Mouse (Mus musculus) embryonic facial prominence, embryonic 14.5 days (tissue): ENCODE measurements at regions not wholly inside any gene's neighbourhood (a gene's known extent, or its start where the extent isn't known, plus 50 kb on each side); places are given as distances from the start of the nearest gene placed in this dataset.

Experiments
- ATAC-seq: fragments of 200-750 bp; cut with Nextera tagmentation; 2 replicates; pipeline ENCODE4 v1.8.0; 2017; ENCODE audit warnings: low read depth, moderate number of reproducible peaks, moderate TSS enrichment
- DNase-seq: peaks from one replicate; pipeline ENCODE4 v3.0.0-alpha.2; 2015; ENCODE audit warnings: low spot score
- H3K27ac ChIP-seq: fragments of 300-500 bp; sonication (generic); replicated peaks from 2 replicates; pipeline ENCODE4 v1.5.1; 2014; ENCODE audit warnings: low read depth, mild to moderate bottlenecking, low read length, moderate library complexity
- H3K27me3 ChIP-seq: fragments of 300-500 bp; sonication (generic); replicated peaks from 2 replicates; pipeline ENCODE4 v1.6.1; 2014; ENCODE audit warnings: low read length; ENCODE audit not compliant: control insufficient read depth, insufficient read depth
- H3K36me3 ChIP-seq: fragments of 300-500 bp; sonication (generic); 2 replicates; pipeline ENCODE4 v1.6.1; 2014; ENCODE audit warnings: low read length, mixed read lengths; ENCODE audit not compliant: control insufficient read depth, insufficient read depth
- H3K4me1 ChIP-seq: fragments of 300-500 bp; sonication (generic); 2 replicates; pipeline ENCODE4 v1.6.1; 2014; ENCODE audit warnings: antibody characterized with exemption, low read length; ENCODE audit not compliant: control insufficient read depth, insufficient read depth
- H3K4me2 ChIP-seq: fragments of 300-500 bp; sonication (generic); 2 replicates; pipeline ENCODE4 v1.6.1; 2014; ENCODE audit warnings: low read depth, mild to moderate bottlenecking, low read length, moderate library complexity, mixed read lengths
- H3K4me3 ChIP-seq: fragments of 300-500 bp; sonication (generic); 2 replicates; pipeline ENCODE4 v1.5.1; 2014; ENCODE audit warnings: low read depth, mild to moderate bottlenecking, low read length
- H3K9ac ChIP-seq: fragments of 300-500 bp; sonication (generic); 2 replicates; pipeline ENCODE4 v1.6.1; 2014; ENCODE audit warnings: low read depth, mild to moderate bottlenecking, low read length, moderate library complexity, mixed read lengths
- H3K9me3 ChIP-seq: fragments of 300-500 bp; sonication (generic); 2 replicates; pipeline ENCODE4 v1.6.1; 2016; ENCODE audit warnings: low read length; ENCODE audit not compliant: control insufficient read depth
- WGBS: fragments of 180-500 bp; shearing (Covaris S2); extraction: QIAGEN DNeasy Blood & Tissue Kit; methylation state at CpG from one replicate; pipeline ENCODE4 v1.1.7; 2014; 5-methylcytosine and 5-hydroxymethylcytosine counted together

GRCm38 (mm10) chr19:14355946-14356345 is 241.9 kb downstream of the Tle4 start:
- H3K27me3 ChIP-seq: no peaks in the 10 kb centered on the region
- no peak overlapping the region for H3K4me3 ChIP-seq
- no peak overlapping the region for H3K27ac ChIP-seq
- no peak overlapping the region for H3K4me2 ChIP-seq
- H3K4me1 ChIP-seq: no peaks in the 10 kb centered on the region
- no peak overlapping the region for H3K9ac ChIP-seq
- DNase-seq (no peak), ATAC-seq (no peak)
- H3K9me3 ChIP-seq: no peaks in the 10 kb centered on the region
- no peaks in the 10 kb centered on the region for H3K36me3 ChIP-seq

- Histone ChIP-seq H3K9me3 (no peaks in the 10 kb centered on the region), H3K9ac (no peak overlapping the region), H3K27me3 (no peaks in the 10 kb centered on the region), H3K4me3 (no peak overlapping the region), H3K36me3 (no peaks in the 10 kb centered on the region), H3K4me1 (no peaks in the 10 kb centered on the region), H3K4me2 (no peak overlapping the region), H3K27ac (no peak overlapping the region)
- 90% methylated on average over 5 of the region's 5 CpGs for WGBS
- ATAC-seq (no peak), DNase-seq (no peak)
Observed at GRCm38 (mm10) chr19:14360611-14361010, 237.2 kb downstream of the Tle4 start.

- Histone ChIP-seq H3K9me3 (no peaks in the 10 kb centered on the region), H3K4me1 (no peaks in the 10 kb centered on the region), H3K9ac (no peak overlapping the region; the same call in 1 of the 2 replicates), H3K4me2 (no peak overlapping the region), H3K36me3 (no peaks in the 10 kb centered on the region), H3K27me3 (no peaks in the 10 kb centered on the region; the same call in 1 of the 2 replicates), H3K4me3 (no peak overlapping the region), H3K27ac (no peak overlapping the region)
- WGBS: 55% methylated on average over 12 of the region's 12 CpGs
- peak; percentile 48 for DNase-seq
- peak; percentile 44; the same call in 1 of the 2 replicates for ATAC-seq
Observed at GRCm38 (mm10) chr19:14369098-14369604, 228.7 kb downstream of the Tle4 start.

- no peak overlapping the region for H3K4me2 ChIP-seq
- no peak overlapping the region for H3K27ac ChIP-seq
- no peak overlapping the region for H3K4me3 ChIP-seq
- no peak for ATAC-seq
- H3K9ac ChIP-seq: no peak overlapping the region
- no peaks in the 10 kb centered on the region for H3K9me3 ChIP-seq
- no peaks in the 10 kb centered on the region; the same call in 1 of the 2 replicates for H3K27me3 ChIP-seq
- WGBS: 82% methylated on average over 5 of the region's 5 CpGs
- no peaks in the 10 kb centered on the region for H3K36me3 ChIP-seq
- no peaks in the 10 kb centered on the region for H3K4me1 ChIP-seq
- DNase-seq: no peak
Observed at GRCm38 (mm10) chr19:14371360-14371759, 226.5 kb downstream of the Tle4 start.

GRCm38 (mm10) chr19:14373996-14374395 is 223.9 kb downstream of the Tle4 start:
- DNase-seq: no peak
- Histone ChIP-seq H3K27me3 (no peaks in the 10 kb centered on the region; the same call in none of the 2 replicates), H3K4me3 (no peak overlapping the region), H3K27ac (no peak overlapping the region), H3K36me3 (no peaks in the 10 kb centered on the region), H3K9me3 (no peaks in the 10 kb centered on the region), H3K4me2 (no peak overlapping the region), H3K9ac (no peak overlapping the region), H3K4me1 (no peaks in the 10 kb centered on the region)
- no peak for ATAC-seq
- WGBS: 89% methylated on average over 4 of the region's 4 CpGs

- ATAC-seq (no peak), DNase-seq (no peak)
- no peaks in the 10 kb centered on the region for H3K4me1 ChIP-seq
Observed at GRCm38 (mm10) chr19:14380898-14381297, 217.0 kb downstream of the Tle4 start.

GRCm38 (mm10) chr19:14387796-14388195 is 210.1 kb downstream of the Tle4 start:
- Histone ChIP-seq H3K4me3 (no peak overlapping the region), H3K27ac (no peak overlapping the region), H3K4me2 (no peak overlapping the region), H3K9ac (no peak overlapping the region), H3K9me3 (no peaks in the 10 kb centered on the region), H3K4me1 (peaks cover 3% of the 10 kb centered on the region; the same call in 1 of the 2 replicates), H3K36me3 (no peaks in the 10 kb centered on the region), H3K27me3 (no peaks in the 10 kb centered on the region)
- ATAC-seq (no peak), DNase-seq (no peak)
- 72% methylated on average over 5 of the region's 5 CpGs for WGBS

More at GRCm38 (mm10) chr19:14380898-14381297, 217.0 kb downstream of the Tle4 start:
- Histone ChIP-seq H3K36me3 (no peaks in the 10 kb centered on the region), H3K9ac (no peak overlapping the region), H3K4me2 (no peak overlapping the region), H3K4me3 (no peak overlapping the region), H3K27me3 (no peaks in the 10 kb centered on the region; the same call in 1 of the 2 replicates), H3K27ac (no peak overlapping the region), H3K9me3 (no peaks in the 10 kb centered on the region)

- Histone ChIP-seq H3K27ac (no peak overlapping the region), H3K9me3 (no peaks in the 10 kb centered on the region), H3K4me3 (no peak overlapping the region), H3K36me3 (no peaks in the 10 kb centered on the region), H3K4me2 (no peak overlapping the region), H3K9ac (no peak overlapping the region), H3K4me1 (peaks cover 3% of the 10 kb centered on the region; the same call in 1 of the 2 replicates), H3K27me3 (no peaks in the 10 kb centered on the region)
- 36% methylated on average over 4 of the region's 4 CpGs for WGBS
- DNase-seq (no peak), ATAC-seq (no peak)
Observed at GRCm38 (mm10) chr19:14388539-14388938, 209.3 kb downstream of the Tle4 start.
